14 mouse cellular contexts compared by ENCODE assay signal in genomic region chr5:103075451-103075850, GRCm38 (mm10).
DNase-seq lines count a peak whose midpoint lies in the region; ATAC-seq and TF ChIP-seq lines count a peak whose summit lies in the region.
"Had no signal": no experiment of that assay in that cellular context is flagged by ENCODE, and none has a peak within 500 bp of the region (broad histone marks: within the 10 kb centered on the region; RNA-seq: fewer than 3 reads in every experiment).

No protein-coding gene starts in this region.

- peak; percentile 21 to 38 for DNase-seq in cerebellum, postnatal 36 days
- no peak for DNase-seq in cerebellum, adult 9-11 months
- no peak for DNase-seq in left cerebral cortex, adult 2 months (ENCODE audit: extremely low spot score in 1 of 2, low spot score in 2 of 2)
- DNase-seq in left cerebral cortex, adult 18-20 months (ENCODE audit: low spot score in 2 of 2): no peak
- DNase-seq in ES-E14 (ENCODE audit: low read depth, low spot score): peak; percentile 8
- no peak for DNase-seq in kidney, postnatal 0 days (ENCODE audit: low spot score)
- DNase-seq in urinary bladder, adult 18-20 months (ENCODE audit: low spot score in 2 of 2): no peak
- DNase-seq in right cerebral cortex, postnatal 4 days: no peak
- DNase-seq: layer of hippocampus, adult 9-11 months; thymus, postnatal 25 days had no signal

- peak; percentile 42 for TF ChIP-seq CTCF in left cerebral cortex, adult 2 months (IDR thresholded peaks at IDR 0.05)
- TF ChIP-seq CTCF in kidney, postnatal 0 days (IDR thresholded peaks at IDR 0.05; ENCODE audit: low read depth): 0 out of 2 replicates have a peak, but pooled peaks have one; percentile 34

- ATAC-seq in kidney, postnatal 0 days (replicated peaks; ENCODE audit: low FRiP score, low read depth): no peak

- in situ Hi-C loops in ES-E14 (cut with MboI; ENCODE audit: low sequenced_read_pairs in 2 of 2, unreplicated experiment in 2 of 2): no loop called here

- intact Hi-C loops in left cerebral cortex, adult 2 months (cut with DNase I): no loop called here

- H3K4me1 ChIP-seq in ES-E14 (ENCODE audit: control insufficient read depth in 2 of 2, insufficient read depth in 2 of 2, low read length in 2 of 2, poor library complexity in 1 of 2): no peaks in the 10 kb centered on the region
- no peaks in the 10 kb centered on the region for H3K4me1 ChIP-seq in kidney, postnatal 0 days (replicated peaks; ENCODE audit: insufficient read depth, low read length)
- H3K4me1 ChIP-seq: heart, embryonic 13.5 days; limb, embryonic 15.5 days had no signal

- H3K27ac ChIP-seq in left cerebral cortex, adult 2 months: no peak overlapping the region
- no peak overlapping the region for H3K27ac ChIP-seq in ES-E14 (ENCODE audit: insufficient read depth, low read depth, low read length, poor library complexity, severe bottlenecking)
- no peak overlapping the region for H3K27ac ChIP-seq in kidney, postnatal 0 days
- H3K27ac ChIP-seq: heart, embryonic 13.5 days; hindbrain, embryonic 14.5 days; limb, embryonic 15.5 days; macrophage had no signal

- H3K36me3 ChIP-seq in ES-E14 (ENCODE audit: control insufficient read depth, insufficient read depth, low read length, poor library complexity, severe bottlenecking): no peaks in the 10 kb centered on the region
- H3K36me3 ChIP-seq in kidney, postnatal 0 days (ENCODE audit: insufficient read depth, low read length): no peaks in the 10 kb centered on the region
- H3K36me3 ChIP-seq: heart, embryonic 13.5 days; limb, embryonic 15.5 days had no signal

- no peak overlapping the region for H3K9ac ChIP-seq in ES-E14 (ENCODE audit: insufficient read depth, low read depth, low read length, poor library complexity, severe bottlenecking)
- H3K9ac ChIP-seq in kidney, postnatal 0 days (ENCODE audit: low read depth, low read length): no peak overlapping the region
- H3K9ac ChIP-seq: heart, embryonic 13.5 days; hindbrain, embryonic 14.5 days; limb, embryonic 15.5 days had no signal

- H3K9me3 ChIP-seq in ES-E14 (ENCODE audit: control insufficient read depth, insufficient read depth, low read depth, low read length): no peaks in the 10 kb centered on the region
- H3K9me3 ChIP-seq in kidney, postnatal 0 days (replicated peaks; ENCODE audit: low read length): no peaks in the 10 kb centered on the region
- H3K9me3 ChIP-seq: heart, embryonic 13.5 days; limb, embryonic 15.5 days had no signal

- 67% methylated on average over 8 of the region's 8 CpGs for WGBS in kidney, postnatal 0 days

- H3K27me3 ChIP-seq in kidney, postnatal 0 days (ENCODE audit: insufficient read depth, low read length): no peaks in the 10 kb centered on the region
- H3K27me3 ChIP-seq: heart, embryonic 13.5 days; limb, embryonic 15.5 days had no signal

- no peak overlapping the region for H3K4me3 ChIP-seq in left cerebral cortex, adult 2 months
- no peak overlapping the region for H3K4me3 ChIP-seq in ES-E14 (ENCODE audit: insufficient read depth in 1 of 2, low read depth in 1 of 2, low read length in 2 of 2, poor library complexity in 1 of 2, severe bottlenecking in 1 of 2)
- H3K4me3 ChIP-seq in kidney, postnatal 0 days (replicated peaks; ENCODE audit: low read depth, low read length): no peak overlapping the region
- H3K4me3 ChIP-seq: heart, embryonic 13.5 days; limb, embryonic 15.5 days had no signal

- no peak overlapping the region for H3K4me2 ChIP-seq in kidney, postnatal 0 days (ENCODE audit: low read length)
- H3K4me2 ChIP-seq: heart, embryonic 13.5 days; hindbrain, embryonic 14.5 days; limb, embryonic 15.5 days had no signal

TF ChIP-seq in ES-E14, 5 proteins besides CTCF, POLR2A, EP300 and RAD21:
- TF ChIP-seq ZC3H11A (IDR thresholded peaks at IDR 0.05; ENCODE audit: borderline replicate concordance, low read depth, low read length) (no peak), HCFC1 (IDR thresholded peaks at IDR 0.05; ENCODE audit: borderline replicate concordance, insufficient read depth, low read length) (no peak), CHD2 (IDR thresholded peaks at IDR 0.05; ENCODE audit: low read depth, low read length) (no peak), MAFK (IDR thresholded peaks at IDR 0.05; ENCODE audit: insufficient read depth, low read depth, low read length) (no peak), ZNF384 (IDR thresholded peaks at IDR 0.05; ENCODE audit: low read depth, low read length) (no peak)

Comparison
In these comparisons a context has a peak if more than half of its experiments do, and no peak if none do; other contexts are left out.
1. DNase-seq: peak in cerebellum, postnatal 36 days (2 of 2) and ES-E14 (single experiment); none in cerebellum, adult 9-11 months (single experiment), left cerebral cortex, adult 2 months (0 of 2), left cerebral cortex, adult 18-20 months (0 of 2), kidney, postnatal 0 days (single experiment), urinary bladder, adult 18-20 months (0 of 2) and right cerebral cortex, postnatal 4 days (single experiment).